In genomic region chr9:116863626-116864025, GRCm38 (mm10) we compare ENCODE assay signal across 10 mouse cellular contexts.
A peak's percentile ranks its signal among the peaks of the same experiment; 100 is the strongest.
DNase-seq lines count a peak whose midpoint lies in the region.
"Had no signal": no experiment of that assay in that cellular context is flagged by ENCODE, and none has a peak within 500 bp of the region (broad histone marks: within the 10 kb centered on the region; RNA-seq: fewer than 3 reads in every experiment).

No protein-coding gene starts in this region.

- WGBS in heart, embryonic 10.5 days: 38% methylated on average over 4 of the region's 4 CpGs
- WGBS in limb, embryonic 10.5 days: 62% methylated on average over 4 of the region's 4 CpGs

- H3K9me3 ChIP-seq in heart, embryonic 10.5 days: no peaks in the 10 kb centered on the region; the same call in 1 of the 2 replicates
- no peaks in the 10 kb centered on the region for H3K9me3 ChIP-seq in limb, embryonic 10.5 days (replicated peaks)
- H3K9me3 ChIP-seq: embryonic facial prominence, embryonic 12.5 days; midbrain, embryonic 12.5 days had no signal

- peak overlapping the region; percentile 59; the same call in 1 of the 2 replicates for H3K27ac ChIP-seq in heart, embryonic 10.5 days
- peak overlapping the region; percentile 62 for H3K27ac ChIP-seq in limb, embryonic 10.5 days
- H3K27ac ChIP-seq: embryonic facial prominence, embryonic 12.5 days; midbrain, embryonic 12.5 days had no signal

- no peak overlapping the region for H3K4me3 ChIP-seq in heart, embryonic 10.5 days
- no peak overlapping the region for H3K4me3 ChIP-seq in limb, embryonic 10.5 days
- H3K4me3 ChIP-seq: embryonic facial prominence, embryonic 12.5 days; midbrain, embryonic 12.5 days had no signal

- DNase-seq in heart, embryonic 10.5 days (ENCODE audit: low spot score): no peak
- DNase-seq in heart, postnatal 25 days (ENCODE audit: low spot score): no peak
- DNase-seq in Muller cell, postnatal 12 days (ENCODE audit: inconsistent ontology term): peak; percentile 69
- DNase-seq in heart, postnatal 4 days: peak; percentile 11
- no peak for DNase-seq in limb, embryonic 10.5 days (ENCODE audit: low spot score)
- DNase-seq in right cerebral cortex, postnatal 14 days: no peak
- no peak for DNase-seq in gastrocnemius, adult 8-10 months (ENCODE audit: low spot score in 2 of 2)
- DNase-seq in left cerebral cortex, postnatal 4 days: no peak

- peaks cover 4% of the 10 kb centered on the region; the same call in 1 of the 2 replicates for H3K36me3 ChIP-seq in heart, embryonic 10.5 days
- H3K36me3 ChIP-seq in limb, embryonic 10.5 days: 0 out of 2 replicates have a peak, but pooled peaks cover 4% of the 10 kb centered on the region
- H3K36me3 ChIP-seq: embryonic facial prominence, embryonic 12.5 days; midbrain, embryonic 12.5 days had no signal

- H3K4me1 ChIP-seq in heart, embryonic 10.5 days: peaks cover 10% of the 10 kb centered on the region
- H3K4me1 ChIP-seq in limb, embryonic 10.5 days: peaks cover 18% of the 10 kb centered on the region
- H3K4me1 ChIP-seq: embryonic facial prominence, embryonic 12.5 days; midbrain, embryonic 12.5 days had no signal

- no peaks in the 10 kb centered on the region for H3K27me3 ChIP-seq in heart, embryonic 10.5 days (ENCODE audit: insufficient read depth, poor library complexity, severe bottlenecking)
- no peaks in the 10 kb centered on the region for H3K27me3 ChIP-seq in limb, embryonic 10.5 days (ENCODE audit: low read depth, poor library complexity, severe bottlenecking)
- H3K27me3 ChIP-seq: embryonic facial prominence, embryonic 12.5 days; midbrain, embryonic 12.5 days had no signal

- intact Hi-C loops in heart, postnatal 25 days (cut with DNase I): no loop called here
- intact Hi-C loops in left cerebral cortex, postnatal 4 days (cut with DNase I): no loop called here

Comparison
In these comparisons a context has a peak if more than half of its experiments do, and no peak if none do; other contexts are left out.
1. DNase-seq: peak in Muller cell, postnatal 12 days (single experiment) and heart, postnatal 4 days (single experiment); none in heart, embryonic 10.5 days (single experiment), heart, postnatal 25 days (single experiment), limb, embryonic 10.5 days (single experiment), right cerebral cortex, postnatal 14 days (single experiment), gastrocnemius, adult 8-10 months (0 of 2) and left cerebral cortex, postnatal 4 days (single experiment).